Mouse (Mus musculus): ENCODE results near the gene Tnfsf14. TPM values are rescaled to one million over a fixed set of nuclear protein-coding genes. Genes with fewer than 3 reads are reported as not detected.

The Tnfsf14 gene
- total RNA-seq (2022) = under 1 TPM in 1 of 4 experiments, not detected in 3; 0.20 TPM

DNA sequence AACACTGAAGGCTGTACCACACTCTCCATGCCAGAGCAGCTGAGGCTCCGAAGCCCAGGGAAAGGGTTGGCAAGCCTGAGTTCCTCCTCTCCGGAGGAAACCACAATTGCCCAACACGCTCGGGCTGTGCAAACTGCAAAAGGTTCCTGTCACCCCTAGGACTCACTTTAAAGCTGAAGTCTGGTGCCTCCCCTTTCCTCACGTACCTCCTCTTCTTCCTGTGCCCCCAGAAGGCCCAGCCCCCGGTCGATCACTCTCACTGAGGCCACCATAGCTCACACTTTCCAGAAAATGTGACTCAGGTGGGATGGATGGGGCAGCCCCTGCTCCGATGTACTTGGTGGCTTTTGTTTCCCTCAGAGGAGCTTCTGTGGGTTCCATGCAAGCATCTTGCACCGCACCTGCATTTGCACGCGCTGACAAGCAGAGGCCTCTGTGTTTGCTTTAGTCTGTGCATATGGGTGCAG lies at the start of gene Tnfsf14:
Gene Tnfsf14, minus strand, starts transcription at position 137 of the 467 bp plus-strand sequence.
- no peak for DNase-seq (ENCODE audit: low spot score)

DNA sequence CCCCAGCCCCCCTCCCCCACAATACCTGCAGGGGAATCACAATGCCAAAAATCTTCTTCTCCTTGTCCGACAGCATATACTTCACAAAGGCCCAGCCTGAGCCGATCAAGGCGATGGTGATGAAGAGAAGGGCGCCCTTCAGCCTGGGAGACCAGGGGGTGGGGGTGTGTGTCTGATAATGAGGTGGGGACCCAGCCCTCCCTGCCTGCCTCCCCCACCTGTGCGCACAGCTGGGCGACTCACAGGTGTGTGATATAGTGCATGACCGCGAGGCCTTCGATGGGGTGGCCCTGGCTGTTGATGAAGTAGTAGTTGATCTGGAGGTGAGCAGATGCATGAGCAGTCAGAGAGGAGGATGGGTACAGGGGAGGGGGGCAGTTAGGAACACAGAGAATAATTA lies 43.2 kb upstream of the Tnfsf14 start:
- no peak for DNase-seq (ENCODE audit: low spot score)

DNA sequence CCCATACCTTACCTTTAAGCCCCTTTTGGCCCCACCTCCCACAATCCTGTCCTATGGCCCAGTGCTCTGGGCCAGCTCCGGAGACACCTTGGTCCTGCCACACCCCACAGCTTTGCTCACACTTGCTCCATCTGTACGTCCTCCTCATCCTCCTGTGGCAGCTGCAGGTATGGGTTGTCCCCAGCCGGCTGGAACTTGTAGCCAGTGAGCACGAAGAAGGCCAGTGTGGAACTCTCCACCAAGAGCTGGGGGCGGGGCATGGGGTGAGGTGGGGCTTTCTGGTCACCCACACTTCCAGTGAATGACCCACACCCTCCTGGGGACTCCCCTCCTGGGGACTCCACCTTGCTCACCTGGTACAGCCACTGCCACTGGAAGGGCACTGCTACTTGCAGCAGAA lies 41.8 kb upstream of the Tnfsf14 start:
- DNase-seq (ENCODE audit: low spot score) = no peak

DNA sequence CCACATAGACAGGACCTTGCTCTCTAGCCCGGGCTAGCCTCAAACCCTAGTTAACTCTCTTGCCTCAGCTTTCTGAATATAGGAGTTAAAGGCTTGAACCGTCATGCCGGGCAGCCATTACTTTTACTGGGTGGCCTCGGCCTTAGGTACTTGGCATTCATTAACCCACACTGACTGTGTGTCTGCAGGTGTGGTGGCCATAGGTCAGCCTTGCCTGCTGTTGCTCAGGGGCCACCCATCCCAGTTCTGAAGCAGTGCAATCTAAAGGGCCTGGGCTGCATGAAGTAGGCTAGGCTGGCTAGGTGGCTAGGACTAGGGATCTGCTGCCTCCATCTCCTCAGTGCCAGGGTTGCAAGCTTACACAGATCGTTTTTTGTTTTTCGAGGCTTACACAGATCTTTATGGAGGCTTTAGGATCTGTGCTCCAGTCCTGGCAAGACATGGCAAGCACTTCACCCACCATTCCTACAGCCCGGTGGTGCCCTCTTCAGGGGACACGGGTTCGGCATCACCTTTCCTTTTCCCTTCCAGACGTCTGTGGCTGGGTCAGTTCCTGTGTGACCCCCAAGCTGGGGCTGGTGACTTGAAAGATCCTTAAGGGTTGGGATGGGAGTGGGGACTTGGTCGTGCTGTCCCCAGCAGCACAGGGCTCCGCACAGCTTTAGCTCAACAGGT lies 40.4 kb upstream of the Tnfsf14 start:
- no peak for DNase-seq (ENCODE audit: low spot score)

DNA sequence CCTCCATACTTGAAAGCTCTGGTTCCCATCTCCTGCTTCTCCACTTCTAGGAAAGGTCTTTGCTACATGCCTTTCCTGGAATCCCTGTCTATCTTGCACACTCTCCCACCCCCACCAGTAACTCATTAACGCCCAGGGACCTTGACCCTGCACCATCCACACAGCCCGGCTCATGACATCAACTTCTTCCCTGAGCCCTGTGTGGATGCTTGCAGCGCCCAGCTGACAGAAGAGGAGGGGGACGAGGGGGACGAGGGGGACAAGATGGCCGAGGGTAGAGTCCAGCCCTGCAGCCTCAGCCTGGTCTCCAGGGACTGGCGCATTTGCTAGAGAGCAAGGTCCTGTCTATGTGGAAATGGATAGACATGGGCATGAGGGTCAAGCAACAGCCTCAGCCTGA lies 39.1 kb upstream of the Tnfsf14 start:
- no peak for DNase-seq (ENCODE audit: low spot score)

DNA sequence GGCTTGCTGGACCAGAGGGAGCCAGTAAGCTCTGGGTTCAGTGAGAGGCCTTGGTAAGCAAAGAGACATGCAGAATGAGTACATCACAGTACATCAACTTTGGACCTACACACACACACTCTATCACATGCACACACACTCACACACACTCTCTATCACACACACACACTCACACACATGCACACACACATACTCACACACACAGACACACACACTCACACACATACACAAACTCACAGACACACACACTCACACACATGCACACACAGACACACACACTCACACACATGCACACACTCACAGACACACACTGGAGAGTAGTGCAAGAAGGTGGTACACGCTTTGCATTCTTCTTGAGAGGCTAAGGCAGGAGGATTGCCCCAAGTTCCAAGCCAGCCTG lies 38.2 kb upstream of the Tnfsf14 start:
- no peak for DNase-seq (ENCODE audit: low spot score)

DNA sequence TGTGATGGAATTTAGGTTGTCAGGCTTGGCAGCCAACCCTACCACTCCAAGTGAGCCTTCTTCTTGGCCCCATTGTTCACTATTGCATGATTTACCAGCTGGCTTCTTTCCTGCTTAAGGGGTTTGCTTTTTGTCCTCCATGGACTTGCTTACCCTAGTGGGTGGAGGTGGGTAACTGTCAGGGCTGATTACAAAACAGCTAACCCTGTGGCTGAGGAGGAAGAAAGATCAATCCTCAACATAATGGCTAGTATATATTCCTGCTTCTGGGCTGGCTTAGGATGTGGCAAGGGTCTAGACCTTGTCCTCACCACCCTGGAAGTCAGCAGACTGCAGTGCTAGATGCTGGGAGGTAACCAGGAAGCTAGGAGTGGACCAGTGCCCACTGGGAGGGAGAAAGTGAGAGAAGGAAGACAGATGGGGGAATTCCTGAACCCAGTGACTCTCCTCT lies 37.4 kb upstream of the Tnfsf14 start:
- peak; percentile 33 for DNase-seq (ENCODE audit: low spot score)

DNA sequence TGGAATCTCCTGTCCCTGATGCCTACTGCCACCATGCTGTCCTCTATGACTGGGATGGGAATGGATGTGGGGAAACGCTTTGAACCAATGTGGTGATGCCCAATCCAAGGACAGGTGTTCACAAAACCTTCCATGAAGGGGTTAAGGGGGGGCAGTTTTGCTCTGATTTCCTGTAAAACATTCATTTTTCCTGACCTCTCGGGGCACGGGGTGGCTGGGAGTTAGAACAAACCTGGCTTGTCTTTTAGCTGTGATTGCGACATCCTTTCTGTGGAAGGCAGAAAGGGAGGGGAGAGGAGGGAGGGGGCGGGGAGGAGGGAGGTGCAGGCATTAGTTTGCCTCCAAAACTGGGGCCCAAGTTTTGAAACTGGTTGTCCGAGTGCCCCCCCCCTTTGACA lies 36.8 kb upstream of the Tnfsf14 start:
- DNase-seq (ENCODE audit: low spot score) = no peak

DNA sequence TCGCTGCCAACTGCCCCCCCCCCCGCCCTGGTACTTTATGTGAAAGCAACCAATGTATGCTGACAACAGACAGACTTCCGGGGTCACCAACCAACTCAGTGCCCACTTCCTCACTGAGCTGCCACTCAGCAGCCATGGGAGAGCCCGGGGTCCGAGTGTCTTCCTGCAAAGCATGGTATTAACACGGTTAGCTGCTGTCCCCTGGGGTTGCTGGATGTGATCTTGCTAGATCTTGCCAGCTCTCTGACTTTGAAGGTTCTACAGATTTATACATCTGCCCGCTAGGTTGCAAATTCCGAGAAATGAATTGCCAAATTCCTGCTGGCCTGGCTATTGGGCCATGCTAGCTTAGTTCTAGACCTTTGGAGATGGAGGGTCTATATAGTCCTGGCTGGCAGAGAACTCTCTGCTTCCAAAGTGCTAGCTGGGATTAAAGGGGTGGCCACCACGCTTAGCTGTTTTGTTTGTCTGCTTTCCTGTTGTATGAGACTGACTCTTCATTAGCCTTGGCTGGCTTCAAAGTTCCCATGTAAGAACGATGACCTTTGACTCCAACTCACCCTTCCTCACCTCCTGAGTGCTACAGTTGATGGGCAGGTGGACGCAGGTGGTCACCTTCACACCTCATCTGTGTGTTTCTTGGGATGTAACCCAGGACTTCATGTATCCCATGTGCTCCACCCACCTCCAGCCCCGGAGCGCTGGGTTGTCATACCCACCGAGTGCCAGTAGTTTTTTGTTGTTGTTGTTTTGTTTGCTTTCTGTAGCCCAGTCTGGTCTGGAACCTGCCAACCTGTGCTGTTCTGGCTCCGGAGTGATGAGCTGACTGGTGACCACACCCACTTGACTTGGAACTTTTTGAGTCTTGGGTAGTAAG lies 36.1 kb upstream of the Tnfsf14 start:
- no peak for DNase-seq (ENCODE audit: low spot score)

DNA sequence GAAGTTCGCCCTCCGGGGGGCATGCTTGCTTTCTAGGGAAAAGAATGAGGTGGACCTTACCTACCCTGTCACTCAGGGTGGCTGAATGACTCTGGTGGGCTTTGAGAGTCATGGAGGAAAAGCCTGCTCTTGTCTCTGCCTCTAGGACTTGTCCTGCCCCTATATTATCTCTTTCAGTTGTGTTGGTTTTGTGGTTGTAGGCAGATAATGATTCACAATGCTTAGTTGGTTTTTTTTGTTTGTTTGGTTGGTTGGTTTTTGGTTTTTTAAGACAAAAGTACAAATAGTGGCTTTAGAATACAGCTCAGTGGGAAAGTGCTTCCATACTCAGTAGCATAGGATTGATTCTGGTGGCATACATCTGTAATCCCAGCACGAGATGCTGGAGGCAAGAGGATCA lies 34.9 kb upstream of the Tnfsf14 start:
- no peak for DNase-seq (ENCODE audit: low spot score)

DNA sequence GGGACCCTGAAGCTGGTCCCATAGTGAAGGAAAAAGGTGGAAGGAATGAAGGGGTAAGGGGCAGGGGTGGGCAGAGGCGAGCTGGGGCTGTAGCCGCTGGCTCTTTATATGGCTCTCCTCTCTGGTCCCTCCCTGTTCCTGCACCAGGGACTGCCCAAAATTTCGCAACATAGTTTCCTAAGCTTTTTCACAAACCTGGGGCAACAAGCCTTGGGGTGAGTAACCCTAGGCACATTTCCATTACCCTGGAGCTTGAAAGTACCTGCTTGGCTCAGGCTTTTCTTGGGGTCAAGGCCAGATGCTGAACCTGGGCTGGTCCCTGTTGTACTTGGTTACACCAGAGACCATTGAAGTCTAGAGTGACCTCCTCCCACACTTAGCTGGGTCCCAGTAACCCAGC lies 34.0 kb upstream of the Tnfsf14 start, which contains the start of gene C3:
Gene C3, minus strand, starts transcription at position 123 of the 400 bp plus-strand sequence.
- DNase-seq (ENCODE audit: low spot score) = peak; percentile 35

DNA sequence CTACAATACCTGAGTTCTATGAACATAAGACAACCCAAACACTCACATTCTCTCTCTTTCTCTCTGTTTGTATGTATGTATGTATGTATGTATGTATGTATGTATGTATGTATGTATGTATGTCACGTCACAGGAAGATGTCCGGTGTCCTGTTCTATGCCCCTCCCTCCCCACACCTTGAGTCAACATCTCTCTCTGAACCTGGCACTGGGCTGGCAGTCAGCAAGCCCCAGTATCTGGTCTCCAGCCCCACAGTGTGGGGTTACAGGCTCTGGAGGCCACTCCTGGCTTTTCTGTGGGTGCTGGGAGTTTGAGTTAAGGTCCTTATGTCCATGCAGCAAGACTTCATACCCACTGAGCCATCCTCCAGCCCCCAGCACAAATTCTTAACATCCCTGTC lies 33.5 kb upstream of the Tnfsf14 start:
- no peak for DNase-seq (ENCODE audit: low spot score)

DNA sequence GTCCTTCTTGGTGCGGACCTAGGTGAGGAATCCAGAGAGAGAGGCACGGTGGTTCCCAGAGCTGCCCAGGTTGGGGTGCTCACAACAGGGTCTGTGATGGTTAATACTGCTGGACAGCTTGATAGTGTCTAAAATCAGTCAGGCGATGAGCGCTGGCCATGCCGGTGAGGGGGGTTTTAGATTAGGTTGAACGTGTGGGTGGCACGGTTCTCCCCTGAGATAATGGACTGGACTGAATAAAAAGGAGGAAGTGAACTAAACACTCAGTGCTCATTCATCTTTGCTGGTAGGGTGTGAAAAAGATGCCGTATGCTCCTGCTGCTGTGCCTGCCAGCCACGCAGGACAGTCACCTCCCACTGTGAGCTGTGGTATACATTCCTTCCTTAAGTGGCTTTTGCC lies 29.3 kb upstream of the Tnfsf14 start:
- no peak for DNase-seq (ENCODE audit: low spot score)

DNA sequence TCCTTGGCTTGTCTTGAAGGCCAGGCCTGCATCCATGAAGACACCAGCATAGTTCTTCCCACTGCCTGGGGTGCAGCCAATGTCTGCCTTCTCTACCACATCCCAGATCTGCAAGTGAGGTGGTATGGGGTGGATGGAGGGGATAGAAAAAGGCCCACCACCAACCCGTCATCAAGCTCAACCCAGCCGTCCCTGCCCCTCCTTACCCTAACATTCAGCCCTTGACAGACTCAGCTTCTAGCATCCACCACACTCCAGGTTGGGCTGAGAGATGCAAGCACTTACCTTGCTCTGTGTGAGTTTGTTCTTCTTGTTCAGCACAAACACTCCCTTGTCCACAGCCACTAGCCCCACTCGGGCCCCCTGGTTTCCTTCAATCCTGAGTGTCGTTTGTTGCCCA lies 27.9 kb upstream of the Tnfsf14 start:
- DNase-seq (ENCODE audit: low spot score) = no peak

DNA sequence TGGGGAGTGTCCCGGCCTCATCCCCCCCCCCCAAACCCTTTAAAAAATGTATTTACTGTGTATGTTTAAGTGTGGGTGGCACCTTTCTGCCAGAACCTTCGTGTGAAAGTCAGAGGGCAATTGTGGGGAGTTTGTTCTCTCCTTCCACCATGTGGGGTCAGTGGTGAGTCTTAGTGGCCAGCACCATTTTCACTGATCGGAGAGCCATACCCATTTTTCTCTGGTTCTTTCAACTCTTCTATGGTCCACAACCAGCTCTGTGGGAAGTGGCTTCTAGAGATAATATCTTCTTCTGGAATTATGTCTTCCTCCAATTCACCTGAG lies 25.9 kb upstream of the Tnfsf14 start:
- no peak for DNase-seq (ENCODE audit: low spot score)

DNA sequence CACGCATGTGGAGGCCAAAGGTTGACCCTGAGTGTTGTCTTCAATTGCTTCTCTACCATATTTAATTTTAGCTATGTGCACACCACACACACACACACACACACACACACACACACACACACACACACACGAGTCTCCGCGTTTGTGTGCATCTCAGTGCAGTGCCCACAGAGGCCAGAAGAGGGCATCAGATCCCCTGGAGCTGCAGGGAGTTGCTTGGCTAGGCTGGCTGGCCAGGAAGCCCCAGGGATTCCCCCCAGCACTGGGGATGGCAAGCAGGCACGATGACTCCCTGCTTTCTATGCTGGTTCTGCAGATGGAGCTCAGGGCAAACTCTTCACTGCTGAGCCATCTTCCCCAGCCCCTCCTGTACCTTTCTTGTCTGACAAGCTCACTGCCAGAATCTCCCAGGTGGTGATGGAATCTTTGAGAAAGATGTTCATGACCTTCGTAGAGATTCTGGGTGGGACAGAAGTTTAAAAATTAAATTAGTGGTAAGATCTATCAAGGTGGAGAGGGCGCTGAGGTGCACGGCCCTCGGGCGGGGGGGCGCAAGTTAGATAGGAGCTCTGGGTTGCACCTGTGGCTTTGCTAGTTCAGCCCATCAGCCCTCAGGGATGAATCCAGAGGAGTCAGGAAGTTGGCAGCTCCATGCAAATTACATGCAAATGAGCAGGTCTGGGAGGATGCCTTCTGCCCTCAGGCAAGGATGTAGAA lies 25.3 kb upstream of the Tnfsf14 start:
- DNase-seq (ENCODE audit: low spot score) = peak; percentile 74

DNA sequence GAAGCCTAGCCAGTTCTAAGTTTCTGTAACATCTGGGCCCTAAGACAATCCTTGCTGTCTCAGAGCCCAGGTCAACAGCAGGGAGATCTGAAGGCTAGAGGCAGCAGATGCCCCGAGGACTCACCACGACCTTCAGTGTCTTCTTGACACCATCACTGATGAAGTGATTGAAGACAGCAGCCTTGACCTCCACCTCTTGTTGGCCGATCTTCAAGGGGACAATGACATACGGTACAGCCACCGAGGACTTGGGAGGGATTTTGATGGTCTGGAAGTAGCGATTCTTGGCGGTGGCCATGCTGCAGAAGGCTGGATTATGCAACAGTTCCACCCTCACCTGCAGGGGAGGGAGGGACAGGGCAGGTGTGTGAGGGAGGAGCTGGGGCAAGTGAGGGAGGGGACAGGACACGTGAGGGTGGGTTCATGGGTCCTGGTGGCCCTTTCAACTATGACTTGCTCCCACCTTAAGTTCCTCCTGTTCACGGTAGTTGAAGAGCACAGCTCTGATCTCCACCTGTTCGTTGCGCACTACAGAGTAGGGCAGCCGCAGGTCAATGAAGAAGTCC lies 24.4 kb upstream of the Tnfsf14 start:
- no peak for DNase-seq (ENCODE audit: low spot score)

DNA sequence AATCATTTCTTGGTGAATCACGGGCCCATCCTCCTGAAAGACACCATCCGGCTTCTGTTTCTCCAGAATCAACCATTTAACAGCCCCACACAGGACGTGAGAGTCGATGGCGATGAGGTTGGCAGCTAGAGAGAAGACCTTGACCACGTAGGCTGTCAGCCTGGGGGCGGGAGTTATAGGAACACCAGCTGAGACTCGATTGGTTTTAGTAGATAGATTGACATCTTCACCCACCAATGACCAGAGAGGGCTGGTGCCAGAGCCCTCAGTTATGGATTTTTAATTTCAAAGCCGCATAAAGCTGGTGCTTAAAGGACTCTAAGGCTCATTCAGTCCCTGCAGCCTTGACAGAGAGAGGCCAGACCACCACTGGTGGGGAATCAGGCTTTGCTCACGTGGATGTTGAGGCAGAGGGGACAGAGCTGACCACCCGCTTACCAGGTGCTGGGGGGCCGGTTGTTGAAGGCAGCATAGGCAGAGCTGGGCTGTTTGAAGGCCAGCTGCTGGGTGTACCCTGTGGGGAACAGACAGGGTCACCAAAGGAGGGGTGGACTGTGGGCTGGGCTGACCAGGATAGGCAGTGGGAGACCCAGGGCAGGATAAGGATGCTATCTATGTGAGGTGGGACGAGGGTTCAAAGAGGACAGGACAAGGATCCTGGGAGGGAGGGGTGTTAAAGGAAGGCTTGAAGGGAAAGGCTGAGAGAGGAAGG lies 20.9 kb upstream of the Tnfsf14 start:
- no peak for DNase-seq (ENCODE audit: low spot score)

DNA sequence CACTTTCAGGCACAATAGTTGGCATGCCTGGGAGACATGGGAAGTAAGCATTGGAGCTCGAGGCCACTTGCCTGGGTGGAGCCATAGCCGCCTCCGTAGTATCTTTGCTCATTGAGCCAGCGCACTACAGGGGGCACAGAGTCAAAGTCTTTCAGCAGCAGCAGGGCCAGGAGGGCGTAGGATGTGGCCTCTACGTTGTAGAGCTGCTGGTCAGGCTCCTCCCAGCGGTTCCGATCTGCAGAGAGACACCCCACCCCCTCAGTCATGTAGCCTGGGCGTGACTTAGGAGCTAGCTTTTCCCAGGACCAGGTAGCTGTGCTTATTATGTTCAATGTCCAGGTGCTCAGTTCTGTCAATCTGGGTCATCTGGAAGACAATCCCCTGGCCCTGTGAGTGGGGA lies 17.5 kb upstream of the Tnfsf14 start:
- DNase-seq (ENCODE audit: low spot score) = no peak

DNA sequence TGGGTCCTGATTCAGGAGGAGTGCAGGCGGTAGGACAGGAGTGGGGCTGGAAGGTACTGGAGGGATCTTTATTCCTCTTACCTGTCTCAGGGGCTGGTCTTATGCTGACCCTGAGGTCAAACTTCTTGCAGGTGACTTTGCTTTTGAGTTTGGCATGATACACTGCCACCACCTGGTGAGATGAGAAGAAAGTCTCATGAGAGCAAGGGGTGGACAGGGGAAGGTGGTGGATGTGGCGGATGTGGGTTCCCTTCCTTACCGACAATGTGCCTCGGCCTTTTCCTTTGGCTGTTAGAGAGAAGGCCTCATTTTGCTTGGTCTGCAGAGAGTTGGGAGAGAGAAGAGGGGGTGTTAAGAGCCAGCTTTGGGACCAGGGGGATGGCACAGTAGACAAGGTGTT lies 15.4 kb upstream of the Tnfsf14 start:
- no peak for DNase-seq (ENCODE audit: low spot score)

DNA sequence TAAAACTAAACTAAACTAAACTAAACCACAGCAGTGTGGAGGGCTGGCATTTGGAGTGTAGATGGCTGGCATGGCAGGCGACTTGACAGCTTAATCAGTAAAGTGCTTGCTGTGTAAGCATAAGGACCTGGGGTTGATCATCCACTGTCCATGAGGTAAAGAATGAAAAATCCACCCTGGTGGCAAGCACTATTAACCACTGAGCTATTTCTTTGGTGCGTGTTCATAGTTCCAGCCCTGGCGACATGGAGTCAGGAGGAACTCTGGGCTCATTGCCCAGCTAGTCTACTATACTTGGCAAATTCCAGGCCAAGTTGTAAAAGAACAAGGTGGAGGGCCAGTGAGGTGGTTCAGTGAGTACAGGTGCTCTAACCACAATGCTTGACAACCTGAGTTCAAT lies 14.0 kb upstream of the Tnfsf14 start:
- peak; percentile 30 for DNase-seq (ENCODE audit: low spot score)
